Mouse (Mus musculus): Measurements from ENCODE around the gene Otud1.
A peak's percentile ranks its signal among the peaks of the same experiment; 100 is the strongest.

The Otud1 gene

GRCm38 (mm10) chr2:19670851-19671688 lies 13.5 kb downstream of the Otud1 start:
- DNase-seq (ENCODE audit: low spot score) = no peak

DNA sequence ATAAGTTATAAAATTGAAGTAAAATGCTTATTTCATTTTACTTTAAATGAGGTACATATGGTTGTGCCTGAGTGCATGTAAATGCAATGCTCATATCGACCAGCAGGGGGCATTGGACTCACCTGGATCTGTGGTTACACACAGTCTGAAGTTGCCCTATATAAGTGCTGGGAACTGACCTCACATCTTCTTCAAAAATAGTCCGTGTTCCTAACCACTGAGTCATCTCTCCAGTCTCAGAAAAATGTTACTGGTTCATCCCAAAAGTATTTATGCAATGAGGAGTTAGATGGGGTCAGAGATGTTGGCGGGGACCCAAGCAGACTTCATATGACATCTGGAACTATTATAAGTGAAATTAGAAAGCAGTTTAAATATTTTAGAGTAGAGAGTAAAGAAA lies 25.4 kb downstream of the Otud1 start:
- no peak for DNase-seq (ENCODE audit: low spot score)

GRCm38 (mm10) chr2:19685489-19686147 lies 28.1 kb downstream of the Otud1 start:
- DNase-seq (ENCODE audit: low spot score) = no peak

- no peak for DNase-seq (ENCODE audit: low spot score)
Measured at GRCm38 (mm10) chr2:19690094-19690493, 32.5 kb downstream of the Otud1 start.

- DNase-seq (ENCODE audit: low spot score) = no peak
Measured at GRCm38 (mm10) chr2:19699573-19700295, 42.2 kb downstream of the Otud1 start.

GRCm38 (mm10) chr2:19701386-19701785 lies 43.8 kb downstream of the Otud1 start:
- no peak for DNase-seq (ENCODE audit: low spot score)

DNA sequence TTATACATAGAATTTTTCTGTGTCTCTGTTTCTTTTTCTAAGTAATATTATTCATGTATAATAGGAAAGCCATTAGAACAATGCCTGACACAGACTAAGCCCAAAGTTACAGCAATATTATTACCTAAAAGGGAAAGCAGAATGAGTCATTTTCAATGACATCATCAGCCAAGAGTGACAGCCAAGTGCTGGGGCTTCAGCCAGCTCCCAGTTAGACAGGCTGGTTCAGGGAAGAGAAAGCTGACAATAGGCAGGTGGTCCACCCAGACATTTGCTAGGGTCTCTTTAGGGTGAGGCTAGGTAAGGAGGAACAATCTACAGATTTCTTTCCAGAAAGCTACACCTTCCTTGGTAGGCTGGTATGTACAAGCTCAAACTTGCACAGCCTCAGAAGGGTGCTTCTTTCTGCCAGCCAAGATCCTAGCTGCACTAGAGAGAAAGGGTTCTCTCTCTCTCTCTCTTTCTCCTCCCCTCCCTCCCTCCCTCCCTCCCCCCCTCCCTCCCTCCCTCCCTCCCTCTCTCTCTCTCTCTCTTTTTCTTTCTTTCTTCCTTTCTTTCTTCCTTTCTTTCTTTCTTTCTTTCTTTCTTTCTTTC lies 45.6 kb downstream of the Otud1 start:
- no peak for DNase-seq (ENCODE audit: low spot score)

DNA sequence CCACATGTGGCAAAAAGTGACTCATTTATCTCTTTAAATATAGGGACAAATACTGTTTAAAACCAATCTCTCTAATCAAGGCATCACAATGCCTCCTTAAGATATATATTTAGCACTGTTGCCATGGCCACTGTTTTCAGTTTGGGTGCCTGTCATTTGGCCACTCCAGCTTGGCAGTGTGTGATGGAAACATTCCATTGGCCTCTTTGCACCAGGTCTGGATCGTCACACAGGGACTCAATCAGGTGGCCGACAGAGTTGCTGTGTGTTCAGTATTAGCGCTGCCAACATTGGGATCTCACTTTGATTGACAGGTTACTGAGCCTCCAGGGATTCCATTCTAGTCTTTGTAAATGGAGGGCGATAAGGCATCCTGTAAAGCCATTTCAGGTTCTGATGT lies 46.1 kb downstream of the Otud1 start:
- peak; percentile 13 for DNase-seq (ENCODE audit: low spot score)

DNA sequence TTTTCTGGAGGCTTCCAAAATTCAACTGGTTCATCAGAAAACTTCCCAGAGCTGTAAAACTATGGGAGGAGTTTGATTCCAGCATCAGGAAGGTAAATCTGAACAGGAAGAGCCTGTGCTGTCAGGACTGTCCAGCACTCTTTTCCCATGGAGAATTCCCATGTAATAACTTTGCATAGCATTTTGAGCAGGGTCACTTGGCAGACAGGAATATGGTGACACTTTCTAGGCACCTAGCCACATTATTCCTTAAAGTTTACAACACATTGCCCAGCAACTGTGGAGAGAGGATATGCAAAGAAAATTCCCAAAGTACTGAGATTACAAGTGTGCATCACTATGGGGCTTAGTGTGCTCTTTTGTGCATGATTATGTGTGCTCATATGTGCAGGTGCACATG lies 46.7 kb downstream of the Otud1 start:
- no peak for DNase-seq (ENCODE audit: low spot score)

DNA sequence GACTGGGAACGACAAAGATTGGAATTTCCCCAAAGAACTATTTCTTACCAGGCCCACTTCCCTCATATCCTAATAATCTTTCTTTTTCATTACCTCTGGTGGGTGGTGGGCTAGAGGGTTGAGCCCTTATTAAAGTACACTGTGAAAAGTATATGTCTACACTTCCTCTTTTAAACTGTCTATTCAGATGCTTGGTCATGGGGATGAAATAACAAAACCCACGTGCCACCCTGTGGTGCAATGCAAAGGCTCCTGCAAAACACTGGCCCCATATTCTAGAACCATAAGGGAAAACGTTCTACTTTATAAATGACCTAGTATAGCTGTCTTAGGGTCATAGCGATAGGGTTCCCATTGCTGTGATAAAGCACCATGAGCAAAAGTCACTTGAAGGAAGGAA lies 49.3 kb downstream of the Otud1 start:
- DNase-seq (ENCODE audit: low spot score) = no peak
